Mouse (Mus musculus) liver (tissue): Measurements from ENCODE around the gene Mlh1.

ENCODE experiments used
- DNase-seq: peaks from one replicate; pipeline ENCODE4 v3.0.0-alpha.2; 2020; ENCODE audit warnings: mixed read lengths

The Mlh1 gene

DNA sequence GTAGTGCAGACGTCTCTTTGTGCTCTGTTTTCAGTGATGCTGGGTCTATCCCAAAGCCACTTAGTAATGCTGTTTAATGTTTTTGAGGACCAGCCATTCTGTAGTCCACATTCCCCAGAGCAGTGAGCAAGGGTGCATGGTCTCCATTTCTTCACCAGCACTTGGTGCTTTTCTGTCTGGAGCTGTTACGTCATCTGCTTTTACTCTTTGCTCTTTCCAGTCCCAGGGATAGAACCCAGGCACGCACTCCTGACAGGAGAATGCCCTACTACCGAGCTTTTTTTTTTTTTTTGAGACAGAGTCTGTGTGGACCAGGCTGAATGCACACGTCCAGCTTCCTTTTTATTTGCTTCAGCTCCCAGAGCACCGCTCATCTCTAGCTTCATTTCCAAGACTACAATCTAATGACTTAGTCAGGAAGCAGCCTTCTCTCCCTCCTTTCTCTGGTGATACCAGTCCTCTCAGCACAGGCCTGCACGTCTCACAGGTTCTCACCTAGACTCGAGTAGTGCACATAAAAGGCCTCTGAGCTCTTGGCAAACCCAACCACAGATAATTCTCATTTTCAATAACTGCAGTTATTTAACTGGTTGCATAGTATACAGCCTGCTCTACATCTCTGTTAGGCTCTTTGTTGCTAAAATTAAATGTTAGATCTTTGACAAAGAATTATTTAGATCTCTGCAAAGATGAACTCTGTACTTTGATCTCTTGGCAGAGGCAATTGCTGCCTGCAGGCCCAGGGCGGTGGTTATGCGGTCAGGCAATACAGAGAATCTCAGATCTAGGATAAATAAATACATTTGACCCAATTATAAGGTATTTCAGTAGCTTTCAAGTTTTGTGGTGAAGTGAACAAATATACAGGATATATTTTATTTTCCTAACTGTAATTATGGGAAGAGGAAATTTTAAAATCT is 60.2 kb downstream of the Mlh1 start:
- no peak for DNase-seq

DNA sequence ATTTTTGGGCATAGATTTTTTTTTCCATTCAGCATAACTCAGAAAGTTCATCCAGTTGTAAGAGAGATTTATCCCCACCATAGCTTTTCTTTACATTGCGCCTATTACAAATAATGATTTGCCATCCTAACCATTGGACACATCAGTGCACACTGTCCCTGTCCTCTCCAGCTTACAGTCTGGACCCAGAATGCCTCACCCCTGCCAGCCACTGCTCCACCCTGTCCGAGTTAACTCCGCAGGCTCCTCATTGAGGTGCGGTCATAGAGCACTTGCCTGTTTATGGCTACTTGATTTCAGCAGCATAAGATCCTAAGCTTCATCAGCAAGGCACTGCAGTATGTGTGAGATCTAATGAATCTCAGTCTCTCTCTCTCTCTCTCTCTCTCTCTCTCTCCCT is 61.2 kb downstream of the Mlh1 start:
- DNase-seq, result no peak

DNA sequence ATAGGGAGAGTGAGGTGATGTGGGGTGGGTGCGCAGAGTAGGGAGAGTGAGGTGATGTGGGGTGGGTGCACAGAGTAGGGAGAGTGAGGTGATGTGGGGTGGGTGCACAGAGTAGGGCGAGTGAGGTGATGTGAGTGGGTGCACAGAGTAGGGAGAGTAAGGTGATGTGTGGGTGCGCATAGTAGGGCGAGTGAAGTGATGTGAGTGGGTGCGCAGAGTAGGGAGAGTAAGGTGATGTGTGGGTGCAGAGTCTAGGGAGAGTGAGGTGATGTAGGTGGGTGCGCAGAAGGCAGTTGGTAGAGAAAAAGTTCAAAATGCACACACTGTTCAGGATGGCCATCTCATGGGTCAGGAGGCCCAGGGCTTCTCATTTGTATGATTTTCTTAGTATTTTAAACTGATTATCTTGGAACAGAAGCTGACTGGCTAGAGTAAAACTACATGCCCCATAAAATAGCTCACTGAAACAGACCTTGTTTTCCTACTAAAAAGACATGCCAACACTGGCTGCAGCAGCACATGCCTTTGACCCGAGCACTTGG is 62.4 kb downstream of the Mlh1 start:
- DNase-seq, result no peak

DNA sequence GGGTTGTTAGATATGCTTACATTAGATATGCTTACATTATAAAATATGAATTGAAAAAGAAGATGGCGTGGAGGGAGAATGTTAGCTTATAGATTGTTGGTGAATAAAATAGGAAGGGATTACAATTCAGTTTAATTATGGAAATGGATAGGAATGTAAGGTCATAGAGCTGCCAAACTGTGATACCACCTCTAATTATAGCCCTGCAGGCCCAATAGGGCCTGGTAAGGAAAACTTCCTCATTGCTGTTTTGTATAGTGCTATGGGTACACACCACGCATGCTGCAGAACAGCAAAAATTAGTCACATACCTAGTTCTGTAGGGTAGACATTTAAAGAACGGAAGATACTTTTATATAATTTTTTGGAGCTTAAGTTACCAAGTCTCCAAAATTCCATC is 63.4 kb downstream of the Mlh1 start:
- no peak for DNase-seq

DNA sequence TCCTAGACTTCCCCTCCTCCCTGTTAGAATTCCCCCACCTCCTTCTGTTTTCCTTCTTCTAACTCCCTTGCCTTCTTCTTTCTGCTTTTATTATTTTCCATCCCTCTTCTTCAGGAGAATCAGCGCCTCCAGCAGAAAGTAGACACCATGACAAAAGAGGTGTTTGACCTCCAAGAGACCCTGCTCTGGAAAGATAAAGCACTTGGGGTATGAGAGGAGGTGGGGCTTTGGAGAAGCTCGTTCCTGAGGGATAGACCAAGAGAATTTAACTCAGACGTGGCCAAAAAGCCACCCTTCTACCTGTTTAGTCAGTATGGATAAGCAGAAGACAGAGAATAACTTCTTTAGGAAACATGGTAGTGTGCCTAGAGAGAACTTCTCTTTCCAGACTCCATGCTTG is 63.9 kb downstream of the Mlh1 start:
- no peak for DNase-seq

DNA sequence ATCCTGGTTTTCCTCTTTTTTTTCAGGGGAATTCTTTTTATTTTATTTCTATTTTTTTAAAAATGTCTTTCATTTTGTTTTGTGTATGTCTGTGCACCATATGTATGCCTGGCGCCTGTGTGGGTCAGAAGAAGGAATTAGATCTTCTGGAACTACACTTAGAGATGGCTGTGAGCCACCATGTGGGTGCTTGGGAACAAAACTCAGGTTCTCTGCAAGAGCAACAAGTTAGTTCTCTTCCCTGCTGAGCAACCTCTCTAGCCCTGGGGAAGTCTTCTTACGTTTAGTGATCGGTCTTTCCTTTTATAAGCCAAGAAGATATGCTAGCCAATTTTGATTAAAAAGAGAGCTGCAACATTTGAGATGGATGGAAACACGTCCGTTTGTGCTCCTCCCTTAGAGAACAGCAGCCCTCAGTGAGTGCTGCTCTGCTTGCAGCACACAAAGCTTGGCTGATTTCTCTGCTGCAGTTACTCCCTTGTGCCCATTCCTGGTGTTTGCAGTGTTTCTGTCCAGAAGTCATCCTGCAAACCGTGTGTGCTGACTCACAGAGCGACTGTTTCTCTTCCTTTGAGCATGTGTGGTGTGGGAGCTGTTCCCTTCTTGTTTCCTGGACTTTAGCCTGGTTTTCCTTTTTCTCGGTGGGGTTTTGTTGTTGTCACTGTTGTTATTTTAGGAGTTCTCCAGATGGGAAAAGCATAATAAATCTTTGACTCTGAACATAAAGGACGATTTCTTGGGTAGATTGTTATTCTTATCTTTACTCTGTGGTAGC is 66.8 kb downstream of the Mlh1 start:
- no peak for DNase-seq

DNA sequence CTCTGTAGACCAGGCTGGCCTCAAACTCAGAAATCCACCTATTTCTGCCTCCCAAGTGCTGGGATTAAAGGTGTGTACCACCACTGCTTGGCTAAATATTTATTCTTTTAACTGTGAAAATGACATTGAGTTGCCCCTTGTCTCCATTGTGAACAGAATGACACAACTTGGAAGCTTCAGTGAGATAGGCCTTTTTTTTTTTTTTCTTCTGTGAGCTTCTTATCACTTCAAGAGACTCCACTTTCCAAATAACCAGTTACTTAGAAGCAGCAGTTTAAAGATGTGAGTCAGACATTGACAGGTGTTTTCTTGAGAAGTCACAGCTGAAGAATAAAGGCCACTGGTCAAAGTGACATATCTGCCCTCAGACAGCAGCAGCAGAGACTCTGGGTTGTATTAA is 71.4 kb downstream of the Mlh1 start:
- DNase-seq, result no peak

DNA sequence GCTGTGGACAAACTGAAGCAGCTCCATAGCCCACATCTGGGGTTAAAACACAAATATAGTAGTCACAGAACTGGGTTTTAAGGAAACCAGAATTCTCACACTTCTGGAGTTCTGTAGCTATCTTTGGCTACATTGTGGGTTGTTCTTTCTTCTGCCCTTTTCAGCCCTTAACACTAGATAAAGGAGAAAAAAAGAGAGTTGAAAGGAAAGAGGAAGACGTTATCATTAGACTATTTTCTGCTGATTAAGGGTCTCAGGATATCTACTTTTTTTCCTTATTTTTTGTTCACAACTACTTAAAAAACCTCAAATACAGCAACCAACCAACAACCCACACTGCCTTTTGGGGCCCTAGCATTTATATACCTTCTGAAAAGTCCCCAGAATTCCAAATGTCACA is 73.3 kb downstream of the Mlh1 start:
- DNase-seq, result no peak

DNA sequence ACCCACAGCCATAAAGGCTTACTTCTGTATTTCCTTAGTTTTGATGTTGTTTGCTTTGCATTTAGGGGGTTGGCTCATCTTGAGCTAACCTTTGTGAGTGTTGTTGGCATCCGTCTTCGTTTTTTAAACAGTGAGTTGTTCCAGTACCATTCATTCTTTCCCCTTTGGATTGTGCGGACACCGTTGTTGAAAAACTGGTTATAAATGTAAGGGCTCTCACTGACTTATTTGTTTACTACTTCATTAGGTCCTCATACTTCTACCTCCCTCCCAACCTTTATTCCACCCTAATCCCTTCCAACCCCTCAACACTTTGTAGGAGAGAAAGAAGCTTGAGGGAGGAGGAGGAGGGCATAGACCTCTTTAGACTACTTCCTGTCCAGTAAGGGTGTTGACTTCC is 73.9 kb downstream of the Mlh1 start:
- DNase-seq, result no peak

DNA sequence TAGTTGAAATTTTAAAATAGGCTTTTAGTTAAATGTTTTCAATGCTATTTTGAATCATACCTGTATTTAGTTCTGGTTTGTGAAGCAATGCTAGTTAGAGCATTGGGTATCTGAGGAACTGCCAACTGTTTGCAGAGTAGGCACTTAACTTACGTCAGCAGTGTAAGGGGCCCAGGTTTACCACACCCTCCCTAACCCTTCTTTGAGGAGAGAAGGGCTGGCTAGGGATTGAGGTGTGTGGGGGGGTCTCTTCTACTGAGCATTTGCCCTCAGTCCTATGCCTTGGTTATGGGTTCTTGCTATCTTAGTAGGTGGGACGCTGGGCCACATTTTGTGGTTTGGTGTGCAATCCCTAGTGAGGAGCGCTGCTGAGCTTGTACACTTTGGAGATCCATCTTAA is 74.5 kb downstream of the Mlh1 start:
- no peak for DNase-seq

DNA sequence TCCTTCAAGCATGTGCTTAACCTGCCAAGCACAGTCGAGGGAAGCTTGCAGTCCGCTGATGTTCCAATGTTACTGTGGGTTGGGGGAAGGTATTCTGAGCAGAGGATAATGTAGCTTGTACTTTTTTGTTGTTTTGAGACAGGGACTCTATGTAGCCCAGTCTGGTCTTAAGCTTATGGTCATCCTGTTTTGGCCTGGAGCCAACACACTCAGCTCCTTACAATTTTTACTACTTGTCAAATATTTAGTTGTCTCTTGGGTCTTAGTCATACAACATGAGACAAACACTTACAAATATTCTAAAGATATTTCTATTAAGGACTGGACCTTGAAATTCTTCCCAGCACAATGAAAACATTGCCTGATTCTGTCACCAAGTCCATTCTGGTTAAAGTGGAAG is 78.4 kb downstream of the Mlh1 start:
- DNase-seq, result no peak

DNA sequence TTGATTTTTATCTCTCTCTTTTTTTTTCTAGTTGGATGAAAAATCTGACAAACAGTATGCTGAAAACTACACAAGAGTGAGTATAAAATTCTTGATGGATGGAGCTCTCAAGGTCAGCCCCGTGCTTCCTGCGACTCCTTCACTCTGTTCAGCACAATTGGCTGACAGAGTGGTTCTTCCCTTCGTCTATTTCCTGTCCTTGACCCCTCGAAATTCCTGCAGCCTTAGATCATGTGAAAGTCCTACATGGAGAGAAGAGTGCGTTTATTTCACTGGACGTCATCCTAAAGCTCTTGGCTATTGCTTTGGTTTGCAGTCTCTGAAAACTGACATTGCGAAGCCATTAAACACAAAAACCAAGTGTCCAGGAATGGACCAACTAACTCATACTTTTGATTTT is 82.9 kb downstream of the Mlh1 start:
- no peak for DNase-seq

DNA sequence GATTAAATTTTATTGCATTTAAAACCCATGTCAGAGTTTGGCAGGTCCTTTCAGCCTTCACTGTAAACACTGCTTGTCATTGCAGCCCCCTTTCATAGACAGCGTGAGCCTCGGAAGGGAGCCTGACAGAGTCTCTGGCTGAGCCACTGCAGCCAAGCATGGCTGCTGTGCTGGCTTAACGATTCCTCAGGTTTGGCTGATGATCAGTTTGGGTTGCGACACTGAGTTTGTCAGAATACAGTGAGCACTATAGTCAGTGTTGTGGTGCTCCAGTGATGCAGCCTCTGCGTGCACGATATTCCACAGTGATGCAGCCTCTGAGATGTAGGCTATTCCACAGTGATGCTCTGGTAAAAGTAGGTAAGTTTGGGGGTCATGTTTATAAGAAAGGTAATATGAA is 84.7 kb downstream of the Mlh1 start:
- DNase-seq, result no peak

DNA sequence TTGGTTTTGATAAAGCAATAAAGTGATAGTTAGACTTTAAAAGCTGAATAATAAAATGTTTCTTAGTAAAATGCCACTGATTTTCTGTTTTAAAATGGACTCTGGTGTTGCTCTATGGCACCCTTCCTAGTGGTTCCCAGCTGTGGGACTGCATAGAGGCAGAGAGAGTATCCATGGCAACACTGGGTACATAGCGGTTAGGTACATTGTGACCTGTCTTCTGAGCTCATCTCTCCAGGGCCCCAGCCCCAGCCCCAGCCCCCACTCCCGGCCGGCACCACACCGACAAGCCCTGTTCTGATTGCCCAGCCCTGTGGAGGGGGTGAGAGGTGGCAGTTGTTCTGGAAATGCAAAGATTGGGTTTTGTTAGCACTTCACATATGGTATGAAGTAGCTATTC is 86.7 kb downstream of the Mlh1 start:
- no peak for DNase-seq

DNA sequence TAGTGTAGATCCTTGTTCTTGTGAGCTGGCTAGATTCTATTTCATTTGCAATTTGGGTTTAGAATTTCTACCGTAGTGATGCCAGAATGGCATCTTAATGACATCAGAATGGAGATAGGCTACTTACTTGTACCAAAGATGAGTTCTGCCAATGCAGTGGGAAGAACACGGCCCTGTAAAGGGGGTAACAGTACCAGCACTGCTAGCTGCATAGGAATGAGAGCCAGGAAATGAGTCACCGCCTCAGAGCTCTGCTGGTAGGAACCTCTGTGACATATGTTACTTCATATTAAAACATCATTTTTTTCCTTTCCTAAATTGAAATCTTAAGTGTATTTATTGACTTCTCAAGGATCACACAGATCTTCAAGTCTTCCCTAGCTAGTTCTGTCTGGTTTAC is 89.4 kb downstream of the Mlh1 start:
- DNase-seq, result no peak

DNA sequence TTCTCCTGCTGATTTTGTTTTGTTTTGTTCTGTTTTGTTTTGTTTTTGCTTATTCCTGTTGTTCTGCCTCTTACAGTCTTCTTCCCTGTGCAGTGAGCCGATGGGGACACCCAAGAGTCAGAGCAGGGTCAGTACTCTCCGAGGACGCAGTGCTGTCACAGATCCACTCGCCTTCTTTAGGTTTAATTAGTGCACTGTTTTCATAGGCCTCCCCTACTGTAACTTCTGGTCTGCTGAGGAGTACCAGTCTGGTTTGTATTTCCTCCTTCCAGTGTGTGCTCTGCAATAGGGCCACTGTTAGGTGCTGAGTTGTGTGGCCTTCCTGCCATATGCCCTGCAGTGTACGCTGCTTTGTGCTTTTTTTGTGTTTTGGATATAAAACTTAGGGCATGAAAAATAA is 92.6 kb downstream of the Mlh1 start:
- no peak for DNase-seq
